Mouse (Mus musculus) midbrain, embryonic 16.5 days (tissue): ENCODE measurements at regions not wholly inside any gene's neighbourhood (a gene's known extent, or its start where the extent isn't known, plus 50 kb on each side); places are given as distances from the start of the nearest gene placed in this dataset.
A peak's percentile ranks its signal among the peaks of the same experiment; 100 is the strongest.

Experiments
- ATAC-seq: fragments of 200-750 bp; cut with Nextera tagmentation; 2 replicates; pipeline ENCODE4 v1.8.0; 2017; ENCODE audit warnings: moderate TSS enrichment
- H3K27ac ChIP-seq: fragments of 300-500 bp; sonication (generic); 2 replicates; pipeline ENCODE4 v1.5.1; 2014; ENCODE audit warnings: mild to moderate bottlenecking, low read length, mixed read lengths
- H3K27me3 ChIP-seq: fragments of 300-500 bp; sonication (generic); 2 replicates; pipeline ENCODE4 v1.6.1; 2014; ENCODE audit warnings: low read depth, low read length, mixed read lengths; ENCODE audit not compliant: control insufficient read depth, insufficient read depth
- H3K36me3 ChIP-seq: fragments of 300-500 bp; sonication (generic); 2 replicates; pipeline ENCODE4 v1.6.1; 2014; ENCODE audit warnings: mild to moderate bottlenecking, low read length, moderate library complexity, mixed read lengths; ENCODE audit not compliant: control insufficient read depth, insufficient read depth
- H3K4me1 ChIP-seq: fragments of 300-500 bp; sonication (generic); 2 replicates; pipeline ENCODE4 v1.6.1; 2014; ENCODE audit warnings: mild to moderate bottlenecking, low read length, mixed read lengths; ENCODE audit not compliant: control insufficient read depth, insufficient read depth
- H3K4me2 ChIP-seq: fragments of 300-500 bp; sonication (generic); 2 replicates; pipeline ENCODE4 v1.6.1; 2014; ENCODE audit warnings: mild to moderate bottlenecking, low read length, mixed read lengths
- H3K4me3 ChIP-seq: fragments of 300-500 bp; sonication (generic); 2 replicates; pipeline ENCODE4 v1.5.1; 2014; ENCODE audit warnings: low read depth, mild to moderate bottlenecking, low read length, moderate library complexity, mixed read lengths
- H3K9ac ChIP-seq: fragments of 300-500 bp; sonication (generic); 2 replicates; pipeline ENCODE4 v1.6.1; 2014; ENCODE audit warnings: low read depth, low read length, mixed read lengths
- H3K9me3 ChIP-seq: fragments of 300-500 bp; sonication (generic); replicated peaks from 2 replicates; pipeline ENCODE4 v1.6.1; 2014; ENCODE audit warnings: mild to moderate bottlenecking, low read length, mixed read lengths; ENCODE audit not compliant: control insufficient read depth, poor library complexity, severe bottlenecking
- WGBS: fragments of 180-500 bp; shearing (Covaris S2); extraction: QIAGEN DNeasy Blood & Tissue Kit; methylation state at CpG from one replicate; pipeline ENCODE4 v1.1.7; 2014; 5-methylcytosine and 5-hydroxymethylcytosine counted together

DNA sequence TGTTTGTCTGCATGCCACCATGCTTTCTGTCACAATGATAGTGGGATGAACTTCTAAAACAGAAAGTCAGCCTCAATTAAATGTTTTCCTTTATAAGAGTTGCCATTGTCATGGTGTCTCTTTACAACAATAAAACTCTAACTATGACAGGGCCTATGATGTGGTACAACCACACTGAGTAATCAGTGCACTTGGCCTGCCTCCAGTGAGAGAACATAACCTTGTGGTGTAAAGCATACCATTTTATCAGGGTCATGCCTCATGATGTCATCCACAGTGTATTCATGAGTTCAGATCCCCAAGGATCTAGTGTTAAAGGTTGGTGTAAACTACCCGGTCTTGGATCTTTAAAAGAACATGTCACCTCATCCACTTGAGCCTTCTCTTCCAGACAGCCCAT is 255.9 kb downstream of the Pla2g4a start:
- Histone ChIP-seq H3K4me3 (no peak overlapping the region), H3K4me1 (no peaks in the 10 kb centered on the region), H3K9me3 (no peaks in the 10 kb centered on the region), H3K27ac (no peak overlapping the region), H3K9ac (no peak overlapping the region), H3K4me2 (no peak overlapping the region), H3K36me3 (no peaks in the 10 kb centered on the region), H3K27me3 (no peaks in the 10 kb centered on the region)
- WGBS = 91% methylated on average over 1 of the region's 1 CpGs
- ATAC-seq = no peak

DNA sequence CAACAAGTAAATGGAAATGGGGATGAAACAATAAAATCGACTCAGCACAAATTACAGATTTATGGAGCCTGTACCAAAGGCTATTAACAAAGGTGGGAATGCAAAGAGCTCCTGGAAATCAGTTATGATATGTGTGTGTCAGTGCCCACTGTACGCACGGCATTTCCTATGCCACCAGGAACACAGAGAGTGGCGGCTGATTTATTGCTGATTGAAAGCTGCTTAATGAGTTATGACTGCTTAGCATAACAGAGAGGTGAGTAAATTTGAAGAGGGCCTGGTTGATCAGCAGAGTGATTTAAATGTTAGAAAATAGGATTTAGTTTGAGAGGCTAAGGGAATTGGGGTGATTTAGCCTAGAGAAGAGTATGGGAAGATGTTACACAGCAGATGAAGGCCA is 261.7 kb downstream of the Pla2g4a start:
- Histone ChIP-seq H3K4me2 (no peak overlapping the region), H3K27me3 (no peaks in the 10 kb centered on the region), H3K4me1 (0 out of 2 replicates have a peak, but pooled peaks cover 2% of the 10 kb centered on the region), H3K9me3 (no peaks in the 10 kb centered on the region), H3K27ac (no peak overlapping the region), H3K36me3 (no peaks in the 10 kb centered on the region), H3K9ac (no peak overlapping the region), H3K4me3 (no peak overlapping the region)
- ATAC-seq = no peak
- 65% methylated on average over 4 of the region's 4 CpGs for WGBS

- Histone ChIP-seq H3K27me3 (no peaks in the 10 kb centered on the region), H3K4me3 (no peak overlapping the region), H3K4me1 (no peaks in the 10 kb centered on the region), H3K9me3 (no peaks in the 10 kb centered on the region), H3K27ac (no peak overlapping the region), H3K9ac (no peak overlapping the region), H3K4me2 (no peak overlapping the region), H3K36me3 (no peaks in the 10 kb centered on the region)
- ATAC-seq = no peak
- WGBS = 58% methylated on average over 1 of the region's 1 CpGs
These were observed 286.9 kb downstream of the Pla2g4a start for GRCm38 (mm10) chr1:149674166-149674565.

GRCm38 (mm10) chr1:149672571-149672970 is 288.5 kb downstream of the Pla2g4a start:
- no peaks in the 10 kb centered on the region for H3K4me1 ChIP-seq
- no peaks in the 10 kb centered on the region for H3K27me3 ChIP-seq
- H3K9me3 ChIP-seq = no peaks in the 10 kb centered on the region
- no peak overlapping the region for H3K4me3 ChIP-seq
- no peak overlapping the region for H3K4me2 ChIP-seq
- ATAC-seq = no peak
- WGBS = 92% methylated on average over 4 of the region's 4 CpGs
- H3K36me3 ChIP-seq = no peaks in the 10 kb centered on the region
- no peak overlapping the region for H3K9ac ChIP-seq
- H3K27ac ChIP-seq = no peak overlapping the region

GRCm38 (mm10) chr1:149672117-149672516 is 289.0 kb downstream of the Pla2g4a start:
- H3K4me1 ChIP-seq = no peaks in the 10 kb centered on the region
- no peak overlapping the region for H3K4me2 ChIP-seq
- no peak for ATAC-seq

DNA sequence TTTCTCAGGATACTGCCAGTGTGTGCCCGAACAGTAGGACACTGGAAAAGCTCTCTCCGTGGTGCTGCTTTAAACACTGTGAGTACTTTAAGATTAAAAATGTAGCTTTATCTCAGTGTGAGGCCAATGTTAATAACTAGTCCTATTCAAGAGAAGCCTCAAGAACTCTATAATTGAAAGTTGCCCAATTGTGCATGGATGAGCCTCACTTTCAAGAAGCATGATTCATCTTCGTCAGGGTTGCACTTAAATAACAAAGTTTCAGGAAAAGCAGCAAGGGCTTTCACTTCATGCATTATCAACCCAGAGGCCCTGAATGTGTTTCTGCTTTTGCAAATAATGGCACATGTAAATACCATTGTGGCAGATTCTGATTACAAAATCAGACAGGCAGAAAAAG is 290.0 kb downstream of the Pla2g4a start:
- no peaks in the 10 kb centered on the region for H3K36me3 ChIP-seq

More at GRCm38 (mm10) chr1:149672117-149672516, 289.0 kb downstream of the Pla2g4a start:
- H3K4me3 ChIP-seq = no peak overlapping the region
- WGBS = 78% methylated on average over 2 of the region's 2 CpGs
- no peak overlapping the region for H3K27ac ChIP-seq
- H3K27me3 ChIP-seq = no peaks in the 10 kb centered on the region
- no peaks in the 10 kb centered on the region for H3K9me3 ChIP-seq
- H3K9ac ChIP-seq = no peak overlapping the region
- H3K36me3 ChIP-seq = no peaks in the 10 kb centered on the region

More for the DNA sequence above, 290.0 kb downstream of the Pla2g4a start:
- no peaks in the 10 kb centered on the region for H3K9me3 ChIP-seq
- H3K4me2 ChIP-seq = no peak overlapping the region
- H3K27me3 ChIP-seq = no peaks in the 10 kb centered on the region
- no peaks in the 10 kb centered on the region for H3K4me1 ChIP-seq
- H3K27ac ChIP-seq = no peak overlapping the region
- H3K4me3 ChIP-seq = no peak overlapping the region
- H3K9ac ChIP-seq = no peak overlapping the region
- 40% methylated on average over 3 of the region's 3 CpGs for WGBS
- peak; percentile 42; the same call in 1 of the 2 replicates for ATAC-seq
